Mouse (Mus musculus): ENCODE data around the gene Nit1. TPM values are rescaled to one million over a fixed set of nuclear protein-coding genes. Genes with fewer than 3 reads are reported as not detected.
"Not testable (repeated sequence)": the region's sequence is repeated elsewhere in the genome, so short reads cannot be mapped to it uniquely, and the experiment has no call there.

Gene Nit1
- total RNA-seq, 2 experiments from 2014 or later: 27.7 to 28.4 TPM

DNA sequence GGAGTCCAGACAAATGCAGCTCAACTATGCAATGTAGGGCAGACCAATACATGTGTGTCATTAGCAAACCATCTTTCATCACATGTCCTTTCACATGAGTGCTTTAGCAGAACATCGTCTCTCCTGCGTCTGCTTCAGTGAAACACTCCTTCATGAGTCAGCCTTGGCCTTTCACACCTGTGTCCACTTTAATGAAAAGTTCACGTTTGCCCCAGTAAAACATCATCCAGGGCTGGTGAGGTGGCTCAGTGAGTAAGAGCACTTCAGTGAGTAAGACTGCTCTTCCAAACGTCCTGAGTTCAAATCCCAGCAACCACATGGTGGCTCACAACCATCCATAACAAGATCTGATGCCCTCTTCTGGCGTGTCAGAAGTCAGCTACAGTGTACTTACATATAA is 39.3 kb downstream of the Nit1 start:
- DNase-seq; intact Hi-C loops (cut with DNase I): not testable (repeated sequence)

DNA sequence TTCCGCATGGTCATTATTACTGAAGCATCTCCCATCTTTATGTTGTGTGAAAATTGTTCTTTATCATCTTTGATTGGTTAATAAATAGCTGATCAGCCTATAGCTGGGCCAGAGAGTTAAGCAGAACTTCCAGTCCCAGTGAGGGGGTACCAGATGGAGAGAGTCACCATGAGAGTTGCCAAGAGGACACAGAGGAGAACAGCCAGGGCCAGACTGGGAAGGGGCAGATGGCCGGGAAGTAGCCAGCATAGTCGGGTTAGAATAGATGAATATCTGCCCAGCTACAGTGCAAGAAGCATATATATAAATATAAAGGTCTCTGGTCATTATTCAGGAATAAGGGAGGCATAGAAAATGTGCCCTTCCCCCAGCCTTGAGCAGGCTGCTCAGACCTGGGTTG is 47.2 kb downstream of the Nit1 start:
- intact Hi-C loops (cut with DNase I): no loop called here

DNA sequence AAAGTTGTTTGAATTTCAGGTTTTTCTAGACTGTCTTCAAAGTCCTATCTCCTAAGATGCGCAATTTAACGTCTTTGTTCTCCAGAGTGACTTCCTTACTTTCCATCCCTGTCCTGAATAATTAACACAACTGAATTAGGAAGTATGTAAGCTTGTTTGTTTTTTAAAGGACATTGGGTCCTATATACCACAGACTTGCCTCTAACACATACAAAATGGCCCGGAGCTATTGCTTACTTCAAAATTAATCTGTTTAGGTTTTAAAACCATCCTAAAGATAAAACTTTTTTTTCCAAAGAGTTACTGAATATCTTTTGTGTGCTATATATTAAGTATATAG is 50.4 kb downstream of the Nit1 start:
- intact Hi-C loops (cut with DNase I): no loop called here
- DNase-seq: no peak

More for the DNA sequence above, 47.2 kb downstream of the Nit1 start:
- DNase-seq: no peak

DNA sequence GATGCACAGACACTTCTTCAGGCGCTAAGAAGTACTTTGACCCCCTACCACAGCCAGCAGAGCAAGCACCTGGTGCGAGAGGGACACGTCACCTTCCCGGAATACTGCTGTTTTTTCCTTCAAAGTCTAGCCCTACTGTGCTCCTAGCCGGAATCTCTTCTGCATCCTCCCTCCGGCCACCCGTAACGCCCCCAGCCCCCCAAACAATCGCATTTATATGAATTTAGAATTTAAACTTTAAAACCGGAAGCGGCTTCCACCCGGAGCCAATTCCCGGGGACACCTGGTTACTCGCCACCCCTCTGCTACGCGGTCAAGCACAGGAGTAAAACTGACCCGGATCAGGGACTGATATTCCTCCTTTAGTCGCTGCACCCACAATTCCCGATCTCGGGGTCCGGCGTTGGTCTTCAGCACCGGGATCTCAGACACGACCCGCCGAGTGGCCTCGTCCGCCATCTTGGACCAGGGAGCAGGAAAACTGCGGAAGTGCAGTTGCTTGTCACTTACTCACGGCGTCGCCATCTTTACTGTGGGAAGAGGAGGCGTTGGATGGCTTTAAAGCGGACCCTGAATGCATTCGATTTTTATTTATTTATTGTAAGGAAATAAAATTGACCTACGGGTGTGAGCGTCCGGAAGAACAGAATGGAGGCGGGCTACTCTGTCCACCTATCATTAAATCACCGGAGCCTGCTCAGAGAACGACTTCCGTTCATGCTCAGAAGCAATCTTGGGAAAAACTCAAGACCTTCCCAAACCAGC is 51.0 kb downstream of the Nit1 start, which contains the start of gene Ufc1:
Gene Ufc1, minus strand, starts transcription at position 727 of the 765 bp plus-strand sequence.
- intact Hi-C loops (cut with DNase I): loop anchor here (1.0 to 5.0 kb wide), 2 partner anchors 34 to 118 kb away; partner anchors contain the start of gene Usf1
- peak; percentile 82 to 91 for DNase-seq

DNA sequence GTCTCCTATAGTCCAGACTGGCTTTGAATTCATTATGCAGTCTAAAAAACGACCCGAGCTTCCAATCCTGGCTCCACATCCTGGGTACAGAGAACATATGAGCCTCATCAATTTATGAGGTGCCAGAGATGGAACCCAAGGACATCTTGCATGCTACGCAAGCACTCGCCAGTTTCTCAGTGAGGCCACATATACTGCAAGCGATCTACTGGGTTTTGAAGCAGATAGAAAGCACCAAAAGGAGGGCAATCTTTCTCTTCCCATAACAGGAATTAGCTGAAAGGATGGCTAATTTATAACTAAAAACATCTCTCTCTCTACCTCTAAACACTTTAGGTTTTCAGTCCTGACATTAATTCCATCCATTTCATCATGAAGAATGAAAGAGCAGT is 51.5 kb downstream of the Nit1 start:
- intact Hi-C loops (cut with DNase I): loop anchor here (1.0 to 5.0 kb wide), 2 partner anchors 34 to 118 kb away; partner anchors contain the start of gene Usf1
- DNase-seq: no peak

DNA sequence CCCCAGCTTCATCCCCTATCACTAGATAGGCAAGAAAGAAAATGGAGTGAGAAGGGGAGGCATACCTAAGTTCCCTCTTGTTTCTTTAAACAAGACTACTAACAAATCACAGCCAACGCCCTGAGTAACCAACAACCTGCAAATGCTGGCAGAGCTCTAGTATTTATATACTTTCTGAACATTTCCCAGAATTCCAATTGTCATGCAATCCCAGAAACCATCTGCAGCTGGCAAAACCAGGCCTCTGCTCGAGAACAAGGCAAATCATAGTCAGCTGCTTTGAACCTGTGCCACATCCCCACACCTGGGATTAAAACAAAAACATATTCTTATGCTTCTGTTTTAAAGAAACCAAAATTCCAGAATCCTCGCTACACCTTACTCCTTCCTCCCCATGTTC is 52.1 kb downstream of the Nit1 start:
- DNase-seq: no peak
- intact Hi-C loops (cut with DNase I): loop anchor here (5.0 kb wide), 1 partner anchor 119 kb away; the partner anchor contains the start of gene Usf1

DNA sequence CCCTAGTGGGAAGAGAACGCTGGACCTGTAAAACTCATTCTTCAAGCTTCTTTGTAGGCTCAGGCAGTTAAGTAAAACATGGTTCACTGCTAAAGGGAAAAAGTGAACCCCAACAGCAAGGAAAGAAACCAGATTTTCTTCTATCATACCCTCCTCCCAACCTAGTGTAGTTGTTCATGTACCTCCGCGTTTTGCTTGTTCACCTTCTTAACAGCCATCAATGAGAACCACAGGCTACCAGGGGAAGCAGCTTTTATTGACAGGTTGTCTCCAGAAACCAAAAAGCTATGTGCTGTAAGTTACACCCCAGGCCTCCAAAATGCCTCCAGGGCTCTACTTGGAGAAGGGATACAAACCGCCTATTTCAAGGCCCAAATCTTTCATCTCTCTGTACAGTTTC is 57.1 kb downstream of the Nit1 start:
- intact Hi-C loops (cut with DNase I): no loop called here
- DNase-seq: no peak

Other genes starting within 250 kb of the Nit1 start
- gene Cfap126, start 231.7 kb downstream of the Nit1 start, total RNA-seq (2021): 1 to 10 TPM in 1 of 2 experiments, under 1 TPM in 1; 0.69 to 1.2 TPM
- gene Sdhc, start 195.0 kb downstream of the Nit1 start, total RNA-seq (2021): 1,000 to 10,000 TPM; 1,165 to 1,188 TPM
- under 1 TPM in 1 of 2 experiments, not detected in 1; 0.44 TPM for gene Mpz, start 194.9 kb downstream of the Nit1 start, total RNA-seq (2021)
- 100 to 1,000 TPM; 222 to 295 TPM for gene Pcp4l1, start 149.4 kb downstream of the Nit1 start, total RNA-seq (2021)
- gene Nr1i3, start 131.7 kb downstream of the Nit1 start, total RNA-seq (2021): under 1 TPM in 1 of 2 experiments, not detected in 1; 0.08 TPM
- 10 to 100 TPM; 81.8 to 82.7 TPM for gene Tomm40l, start 123.1 kb downstream of the Nit1 start, total RNA-seq (2021)
- 1 to 10 TPM in 1 of 2 experiments, under 1 TPM in 1; 0.75 to 2.0 TPM for gene Apoa2, start 120.6 kb downstream of the Nit1 start, total RNA-seq (2021)
- 10 to 100 TPM; 13.3 to 16.3 TPM for gene Fcer1g, start 111.3 kb downstream of the Nit1 start, total RNA-seq (2021)
- gene Adamts4, start 95.2 kb downstream of the Nit1 start, total RNA-seq (2021): under 1 TPM; 0.50 to 0.92 TPM
- 1,000 to 10,000 TPM; 1,421 to 1,530 TPM for gene Ndufs2, start 94.3 kb downstream of the Nit1 start, total RNA-seq (2021)
- gene B4galt3, start 75.3 kb downstream of the Nit1 start, total RNA-seq (2021): 10 to 100 TPM; 14.5 to 19.7 TPM
- 10 to 100 TPM; 13.2 to 14.2 TPM for gene Ppox, start 64.5 kb downstream of the Nit1 start, total RNA-seq (2021)
- gene Usp21, start 57.7 kb downstream of the Nit1 start, total RNA-seq (2021): 10 to 100 TPM; 22.1 to 22.3 TPM
- 10 to 100 TPM; 84.9 to 88.8 TPM for gene Ufc1, start 50.6 kb downstream of the Nit1 start, total RNA-seq (2021)
- gene Dedd, start 16.5 kb downstream of the Nit1 start, total RNA-seq (2021): 10 to 100 TPM; 21.3 to 24.2 TPM
- gene Pfdn2, start within 50 bp of the Nit1 start, total RNA-seq (2021): 10 to 100 TPM; 79.4 to 95.6 TPM
- gene Klhdc9, start 15.2 kb upstream of the Nit1 start, total RNA-seq (2021): not detected
- under 1 TPM; 0.08 to 0.30 TPM for gene Nectin4, start 24.5 kb upstream of the Nit1 start, total RNA-seq (2021)
- gene Arhgap30, start 43.3 kb upstream of the Nit1 start, total RNA-seq (2021): 1 to 10 TPM; 2.7 to 2.9 TPM
- gene Usf1, start 65.7 kb upstream of the Nit1 start, total RNA-seq (2021): 10 to 100 TPM; 41.0 to 52.1 TPM
- gene Tstd1, start 73.2 kb upstream of the Nit1 start, total RNA-seq (2021): 1 to 10 TPM; 1.2 to 1.6 TPM
- gene F11r, start 91.9 kb upstream of the Nit1 start, total RNA-seq (2021): 10 to 100 TPM; 38.7 to 43.2 TPM
- gene Alyref2, start 157.8 kb upstream of the Nit1 start, total RNA-seq (2021): 1 to 10 TPM; 2.1 to 3.3 TPM
- not detected for gene Itln1, start 189.6 kb upstream of the Nit1 start, total RNA-seq (2021)
- under 1 TPM; 0.38 to 0.50 TPM for gene Cd244a, start 213.5 kb upstream of the Nit1 start, total RNA-seq (2021)